Comparison of ENCODE assay signal across 28 mouse cellular contexts in genomic region chr2:131276722-131277121, GRCm38 (mm10).
"Had no signal": no experiment of that assay in that cellular context is flagged by ENCODE, and none has a peak within 500 bp of the region (broad histone marks: within the 10 kb centered on the region; RNA-seq: fewer than 3 reads in every experiment).

No protein-coding gene starts in this region.

- ATAC-seq: forebrain, embryonic 13.5 days; forebrain, embryonic 14.5 days; forebrain, embryonic 15.5 days; forebrain, embryonic 16.5 days; forebrain, postnatal 0 days had no signal

- H3K9ac ChIP-seq: embryonic facial prominence, embryonic 12.5 days; embryonic facial prominence, embryonic 13.5 days; embryonic facial prominence, embryonic 15.5 days; forebrain, embryonic 12.5 days; forebrain, embryonic 13.5 days; forebrain, embryonic 15.5 days; forebrain, postnatal 0 days had no signal

- H3K4me3 ChIP-seq: embryonic facial prominence, embryonic 10.5 days; embryonic facial prominence, embryonic 12.5 days; embryonic facial prominence, embryonic 13.5 days; embryonic facial prominence, embryonic 15.5 days; erythroblast, embryonic 14.5 days; forebrain, embryonic 10.5 days; forebrain, embryonic 12.5 days; forebrain, embryonic 13.5 days; forebrain, embryonic 15.5 days; gastrocnemius, adult 2 months had no signal

- H3K27me3 ChIP-seq: embryonic facial prominence, embryonic 12.5 days; embryonic facial prominence, embryonic 13.5 days; embryonic facial prominence, embryonic 15.5 days; forebrain, embryonic 12.5 days; forebrain, embryonic 13.5 days; forebrain, embryonic 15.5 days had no signal

- DNase-seq: cerebellum, adult 18-20 months; cerebellum, adult 2 months; cerebellum, adult 8-10 months; cerebellum, adult 9-10 months; cerebellum, adult 9-11 months; cerebellum, postnatal 10 days; cerebellum, postnatal 14 days; cerebellum, postnatal 25 days; cerebellum, postnatal 36 days; embryo, embryonic 11 days; forebrain, postnatal 0 days; gastrocnemius, adult 2 months; gastrocnemius, postnatal 10 days; gastrocnemius, postnatal 14 days; gastrocnemius, postnatal 25 days; gastrocnemius, postnatal 36 days; heart, adult 18-20 months had no signal

- H3K27ac ChIP-seq: embryonic facial prominence, embryonic 10.5 days; embryonic facial prominence, embryonic 12.5 days; embryonic facial prominence, embryonic 13.5 days; embryonic facial prominence, embryonic 15.5 days; forebrain, embryonic 10.5 days; forebrain, embryonic 12.5 days; forebrain, embryonic 13.5 days; forebrain, embryonic 15.5 days; gastrocnemius, adult 2 months had no signal

- H3K4me2 ChIP-seq: embryonic facial prominence, embryonic 12.5 days; embryonic facial prominence, embryonic 13.5 days; embryonic facial prominence, embryonic 15.5 days; forebrain, embryonic 12.5 days; forebrain, embryonic 13.5 days; forebrain, embryonic 15.5 days had no signal

- H3K4me1 ChIP-seq: embryonic facial prominence, embryonic 10.5 days; embryonic facial prominence, embryonic 12.5 days; embryonic facial prominence, embryonic 15.5 days; forebrain, embryonic 10.5 days; forebrain, embryonic 12.5 days; forebrain, embryonic 13.5 days; forebrain, embryonic 15.5 days had no signal

- H3K9me3 ChIP-seq: embryonic facial prominence, embryonic 10.5 days; embryonic facial prominence, embryonic 12.5 days; embryonic facial prominence, embryonic 13.5 days; embryonic facial prominence, embryonic 15.5 days; forebrain, embryonic 10.5 days; forebrain, embryonic 12.5 days; forebrain, embryonic 13.5 days; forebrain, embryonic 15.5 days had no signal
